Mouse (Mus musculus): ENCODE measurements around the gene P4ha2. TPM values are rescaled to one million over a fixed set of nuclear protein-coding genes. Genes with fewer than 3 reads are reported as not detected.

The P4ha2 gene
- 9.6 and 9.7 TPM in 2 replicates for polyA plus RNA-seq (2015; fragmentation: Nextera tagmentation; extraction: Ambion mirVana)

GRCm38 (mm10) chr11:54100045-54100691 lies at the start of gene P4ha2:
Gene P4ha2, plus strand, starts transcription at chr11:54100095.
- peak; percentile 54 for ATAC-seq
- 49% methylated on average over 10 of the region's 10 CpGs for WGBS
- no peaks in the 10 kb centered on the region for H3K9me3 ChIP-seq (replicated peaks; ENCODE audit: control insufficient read depth, low read length, poor library complexity, severe bottlenecking)
- H3K4me3 ChIP-seq (ENCODE audit: low read depth, low read length) = peak within 1 kb of the TSS; percentile 66
- H3K27ac ChIP-seq (ENCODE audit: low read length) = no peak within 1 kb of the TSS
- H3K4me1 ChIP-seq (ENCODE audit: control insufficient read depth, insufficient read depth, low read length) = no peaks in the 10 kb centered on the region; the same call in 1 of the 2 replicates
- peak within 1 kb of the TSS; percentile 82 for H3K9ac ChIP-seq (ENCODE audit: low read depth, low read length)
- no peaks in the 10 kb centered on the region for H3K27me3 ChIP-seq (ENCODE audit: control insufficient read depth, insufficient read depth, low read depth, low read length)
- H3K36me3 ChIP-seq (ENCODE audit: control insufficient read depth, insufficient read depth, low read length) = no peaks in the 10 kb centered on the region
- H3K4me2 ChIP-seq (ENCODE audit: low read length) = peak within 1 kb of the TSS; percentile 99

- H3K4me1 ChIP-seq (ENCODE audit: control insufficient read depth, insufficient read depth, low read length) = no peaks in the 10 kb centered on the region
- H3K36me3 ChIP-seq (ENCODE audit: control insufficient read depth, insufficient read depth, low read length) = no peaks in the 10 kb centered on the region
- H3K27me3 ChIP-seq (ENCODE audit: control insufficient read depth, insufficient read depth, low read depth, low read length) = no peaks in the 10 kb centered on the region
- no peak for ATAC-seq
- WGBS = 78% methylated on average over 2 of the region's 2 CpGs
- no peaks in the 10 kb centered on the region for H3K9me3 ChIP-seq (replicated peaks; ENCODE audit: control insufficient read depth, low read length, poor library complexity, severe bottlenecking)
- no peak overlapping the region for H3K27ac ChIP-seq (ENCODE audit: low read length)
- H3K4me3 ChIP-seq (ENCODE audit: low read depth, low read length) = no peak overlapping the region
- H3K4me2 ChIP-seq (ENCODE audit: low read length) = no peak overlapping the region
- no peak overlapping the region for H3K9ac ChIP-seq (ENCODE audit: low read depth, low read length)
These were observed 49.7 kb upstream of the P4ha2 start for GRCm38 (mm10) chr11:54050205-54050604.

- no peaks in the 10 kb centered on the region for H3K27me3 ChIP-seq (ENCODE audit: control insufficient read depth, insufficient read depth, low read depth, low read length)
- no peak for ATAC-seq
- WGBS = 90% methylated on average over 7 of the region's 7 CpGs
These were observed 48.7 kb upstream of the P4ha2 start for GRCm38 (mm10) chr11:54051161-54051560.

GRCm38 (mm10) chr11:54052128-54052527 lies 47.8 kb upstream of the P4ha2 start:
- H3K4me3 ChIP-seq (ENCODE audit: low read depth, low read length) = no peak overlapping the region
- no peaks in the 10 kb centered on the region for H3K27me3 ChIP-seq (ENCODE audit: control insufficient read depth, insufficient read depth, low read depth, low read length)
- no peak overlapping the region for H3K27ac ChIP-seq (ENCODE audit: low read length)
- H3K9me3 ChIP-seq (replicated peaks; ENCODE audit: control insufficient read depth, low read length, poor library complexity, severe bottlenecking) = no peaks in the 10 kb centered on the region
- H3K9ac ChIP-seq (ENCODE audit: low read depth, low read length) = no peak overlapping the region
- 95% methylated on average over 5 of the region's 5 CpGs for WGBS
- ATAC-seq = no peak
- no peak overlapping the region for H3K4me2 ChIP-seq (ENCODE audit: low read length)
- H3K4me1 ChIP-seq (ENCODE audit: control insufficient read depth, insufficient read depth, low read length) = no peaks in the 10 kb centered on the region
- no peaks in the 10 kb centered on the region for H3K36me3 ChIP-seq (ENCODE audit: control insufficient read depth, insufficient read depth, low read length)

More at GRCm38 (mm10) chr11:54051161-54051560, 48.7 kb upstream of the P4ha2 start:
- no peak overlapping the region for H3K27ac ChIP-seq (ENCODE audit: low read length)
- no peaks in the 10 kb centered on the region for H3K9me3 ChIP-seq (replicated peaks; ENCODE audit: control insufficient read depth, low read length, poor library complexity, severe bottlenecking)
- H3K9ac ChIP-seq (ENCODE audit: low read depth, low read length) = no peak overlapping the region
- no peak overlapping the region for H3K4me2 ChIP-seq (ENCODE audit: low read length)
- H3K4me1 ChIP-seq (ENCODE audit: control insufficient read depth, insufficient read depth, low read length) = no peaks in the 10 kb centered on the region
- no peaks in the 10 kb centered on the region for H3K36me3 ChIP-seq (ENCODE audit: control insufficient read depth, insufficient read depth, low read length)
- no peak overlapping the region for H3K4me3 ChIP-seq (ENCODE audit: low read depth, low read length)

GRCm38 (mm10) chr11:54053090-54053489 lies 46.8 kb upstream of the P4ha2 start:
- Histone ChIP-seq H3K9me3 (replicated peaks; ENCODE audit: control insufficient read depth, low read length, poor library complexity, severe bottlenecking) (no peaks in the 10 kb centered on the region), H3K36me3 (ENCODE audit: control insufficient read depth, insufficient read depth, low read length) (no peaks in the 10 kb centered on the region), H3K27ac (ENCODE audit: low read length) (no peak overlapping the region), H3K9ac (ENCODE audit: low read depth, low read length) (no peak overlapping the region), H3K4me3 (ENCODE audit: low read depth, low read length) (no peak overlapping the region), H3K4me1 (ENCODE audit: control insufficient read depth, insufficient read depth, low read length) (no peaks in the 10 kb centered on the region; the same call in 1 of the 2 replicates), H3K4me2 (ENCODE audit: low read length) (no peak overlapping the region), H3K27me3 (ENCODE audit: control insufficient read depth, insufficient read depth, low read depth, low read length) (no peaks in the 10 kb centered on the region)
- ATAC-seq = no peak
- WGBS = 91% methylated on average over 7 of the region's 7 CpGs

GRCm38 (mm10) chr11:54054257-54054656 lies 45.6 kb upstream of the P4ha2 start:
- H3K36me3 ChIP-seq (ENCODE audit: control insufficient read depth, insufficient read depth, low read length) = no peaks in the 10 kb centered on the region
- no peak overlapping the region for H3K27ac ChIP-seq (ENCODE audit: low read length)
- H3K9me3 ChIP-seq (replicated peaks; ENCODE audit: control insufficient read depth, low read length, poor library complexity, severe bottlenecking) = no peaks in the 10 kb centered on the region
- no peaks in the 10 kb centered on the region for H3K27me3 ChIP-seq (ENCODE audit: control insufficient read depth, insufficient read depth, low read depth, low read length)
- peaks cover 7% of the 10 kb centered on the region for H3K4me1 ChIP-seq (ENCODE audit: control insufficient read depth, insufficient read depth, low read length)
- no peak overlapping the region for H3K9ac ChIP-seq (ENCODE audit: low read depth, low read length)
- H3K4me2 ChIP-seq (ENCODE audit: low read length) = no peak overlapping the region
- no peak overlapping the region for H3K4me3 ChIP-seq (ENCODE audit: low read depth, low read length)
- no peak for ATAC-seq
- WGBS = 36% methylated on average over 5 of the region's 6 CpGs

GRCm38 (mm10) chr11:54056132-54056531 lies 43.8 kb upstream of the P4ha2 start:
- Histone ChIP-seq H3K27ac (ENCODE audit: low read length) (no peak overlapping the region), H3K4me3 (ENCODE audit: low read depth, low read length) (no peak overlapping the region), H3K27me3 (ENCODE audit: control insufficient read depth, insufficient read depth, low read depth, low read length) (no peaks in the 10 kb centered on the region), H3K36me3 (ENCODE audit: control insufficient read depth, insufficient read depth, low read length) (no peaks in the 10 kb centered on the region), H3K4me1 (ENCODE audit: control insufficient read depth, insufficient read depth, low read length) (peaks cover 7% of the 10 kb centered on the region), H3K9ac (ENCODE audit: low read depth, low read length) (no peak overlapping the region), H3K9me3 (replicated peaks; ENCODE audit: control insufficient read depth, low read length, poor library complexity, severe bottlenecking) (no peaks in the 10 kb centered on the region), H3K4me2 (ENCODE audit: low read length) (no peak overlapping the region)
- ATAC-seq = no peak
- WGBS = 22% methylated on average over 8 of the region's 8 CpGs

- Histone ChIP-seq H3K27me3 (ENCODE audit: control insufficient read depth, insufficient read depth, low read depth, low read length) (no peaks in the 10 kb centered on the region), H3K4me3 (ENCODE audit: low read depth, low read length) (no peak overlapping the region), H3K27ac (ENCODE audit: low read length) (no peak overlapping the region), H3K9ac (ENCODE audit: low read depth, low read length) (no peak overlapping the region), H3K4me2 (ENCODE audit: low read length) (no peak overlapping the region), H3K9me3 (replicated peaks; ENCODE audit: control insufficient read depth, low read length, poor library complexity, severe bottlenecking) (no peaks in the 10 kb centered on the region), H3K36me3 (ENCODE audit: control insufficient read depth, insufficient read depth, low read length) (no peaks in the 10 kb centered on the region), H3K4me1 (ENCODE audit: control insufficient read depth, insufficient read depth, low read length) (peaks cover 7% of the 10 kb centered on the region)
- no peak for ATAC-seq
- 17% methylated on average over 1 of the region's 2 CpGs for WGBS
These were observed 42.5 kb upstream of the P4ha2 start for GRCm38 (mm10) chr11:54057428-54057827.

GRCm38 (mm10) chr11:54058056-54058617 lies 41.8 kb upstream of the P4ha2 start:
- H3K27ac ChIP-seq (ENCODE audit: low read length) = peak overlapping the region; percentile 40; the same call in 1 of the 2 replicates
- peaks cover 7% of the 10 kb centered on the region for H3K4me1 ChIP-seq (ENCODE audit: control insufficient read depth, insufficient read depth, low read length)
- no peaks in the 10 kb centered on the region for H3K27me3 ChIP-seq (ENCODE audit: control insufficient read depth, insufficient read depth, low read depth, low read length)
- no peaks in the 10 kb centered on the region for H3K36me3 ChIP-seq (ENCODE audit: control insufficient read depth, insufficient read depth, low read length)
- H3K4me2 ChIP-seq (ENCODE audit: low read length) = no peak overlapping the region
- H3K9ac ChIP-seq (ENCODE audit: low read depth, low read length) = no peak overlapping the region
- ATAC-seq = peak; percentile 61
- WGBS = 31% methylated on average over 10 of the region's 10 CpGs
- no peaks in the 10 kb centered on the region for H3K9me3 ChIP-seq (replicated peaks; ENCODE audit: control insufficient read depth, low read length, poor library complexity, severe bottlenecking)
- H3K4me3 ChIP-seq (ENCODE audit: low read depth, low read length) = no peak overlapping the region

Measured in midbrain, embryonic 16.5 days (tissue).